Mouse (Mus musculus) left cerebral cortex, postnatal 36 days (tissue): ENCODE measurements around the gene Bgn. TPM values are rescaled to one million over a fixed set of nuclear protein-coding genes. Genes with fewer than 3 reads are reported as not detected.

Experiments
- DNase-seq, 2 experiments: peaks; one replicate each; pipeline ENCODE4 v3.0.0; 2021 to 2022; ENCODE audit warnings: low spot score in 2 of 2, mixed read lengths in 1 of 2
- intact Hi-C: fragments of 180-260 bp; cut with DNase I; formaldehyde crosslinking; loops from one replicate; pipeline ENCODE4 v1.15.1; 2025
- total RNA-seq, 2 experiments: library from RNA; stranded (reverse); gene quantifications; 2 replicates each; pipeline ENCODE4 v1.2.3; 2021

The Bgn gene
- 10 to 100 TPM; 15.2 to 19.5 TPM for total RNA-seq

DNA sequence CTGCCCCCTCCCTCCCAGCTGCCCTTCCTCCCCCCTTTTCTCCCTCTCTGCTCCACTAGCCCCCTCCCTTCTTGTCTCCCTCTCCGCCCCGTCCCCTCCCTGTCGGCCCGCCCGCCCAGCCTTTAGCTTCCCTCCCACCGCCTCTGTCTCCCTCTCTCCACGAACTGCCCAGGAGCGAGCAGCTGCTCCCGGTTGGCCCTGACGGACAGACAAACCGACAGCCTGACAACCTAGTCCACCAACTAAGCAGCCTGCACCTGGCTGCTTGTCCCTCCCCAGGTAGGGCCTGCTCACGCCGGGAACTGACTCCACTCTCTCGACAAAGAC lies at the start of gene Bgn:
TSS of gene Bgn (plus strand) at position 119 of the 327 bp plus-strand sequence.
- intact Hi-C loops: no loop called here
- DNase-seq: no peak

DNA sequence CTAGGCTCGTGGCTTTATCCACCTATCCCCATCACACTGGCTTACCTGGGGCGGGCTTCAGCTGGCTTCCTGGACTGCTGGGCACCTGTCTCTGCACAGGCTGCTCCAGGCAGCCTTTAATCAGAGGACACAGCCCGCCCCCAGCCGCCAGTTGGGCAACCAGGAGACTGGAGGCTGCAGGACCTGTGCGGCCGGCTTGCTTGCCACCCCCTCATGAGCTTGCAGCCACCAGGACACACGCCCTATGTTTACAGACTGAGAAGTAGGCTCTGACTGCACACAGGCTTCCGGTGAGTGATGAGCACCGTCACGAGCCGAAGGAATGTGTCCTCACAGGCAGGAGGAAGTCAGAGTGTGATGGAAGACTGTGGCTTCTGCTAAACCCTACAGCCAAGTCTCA lies 48.1 kb upstream of the Bgn start, which contains the start of gene Trex2:
TSS of gene Trex2 (minus strand) at position 93 of the 400 bp plus-strand sequence.
- no peak for DNase-seq
- intact Hi-C loops: no loop called here

DNA sequence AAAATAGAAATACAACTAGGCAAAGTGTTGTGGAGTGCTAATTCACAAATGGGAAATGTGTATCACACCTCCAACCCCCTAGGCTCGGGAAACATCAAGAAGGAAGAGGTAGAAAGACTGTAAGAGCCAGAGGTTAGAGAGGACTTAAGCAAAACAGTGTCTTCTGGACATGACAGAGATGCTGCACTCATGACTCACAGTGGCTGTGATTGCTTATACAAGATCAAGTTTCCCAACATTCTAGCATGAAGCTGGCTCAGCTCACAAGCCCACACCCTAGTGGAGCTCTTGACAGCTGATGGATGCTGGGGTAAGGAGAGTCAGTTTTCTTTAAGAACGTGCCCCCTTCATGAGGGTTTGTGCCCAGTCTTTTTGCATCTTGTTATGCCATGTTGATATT lies 42.0 kb upstream of the Bgn start:
- DNase-seq: no peak
- intact Hi-C loops: no loop called here

DNA sequence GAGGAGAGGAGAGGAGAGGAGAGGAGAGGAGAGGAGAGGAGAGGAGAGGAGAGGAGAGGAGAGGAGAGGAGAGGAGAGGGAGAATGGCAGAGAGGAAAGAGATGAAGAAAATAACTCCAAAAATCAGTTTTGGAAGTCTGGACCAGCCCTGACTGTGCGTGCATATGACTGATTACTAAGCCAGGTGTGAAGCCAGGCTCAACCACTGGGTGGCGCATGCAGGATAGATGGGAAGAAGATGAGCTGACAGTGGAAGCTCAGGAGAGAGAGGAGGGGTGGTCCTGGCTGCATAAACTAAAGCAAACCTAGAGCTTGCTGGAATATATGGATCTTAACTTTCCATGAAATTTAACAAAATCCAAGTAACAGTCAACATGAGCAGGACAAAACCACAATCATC lies 31.5 kb upstream of the Bgn start:
- peak; percentile 30 to 38 for DNase-seq
- intact Hi-C loops: no loop called here

DNA sequence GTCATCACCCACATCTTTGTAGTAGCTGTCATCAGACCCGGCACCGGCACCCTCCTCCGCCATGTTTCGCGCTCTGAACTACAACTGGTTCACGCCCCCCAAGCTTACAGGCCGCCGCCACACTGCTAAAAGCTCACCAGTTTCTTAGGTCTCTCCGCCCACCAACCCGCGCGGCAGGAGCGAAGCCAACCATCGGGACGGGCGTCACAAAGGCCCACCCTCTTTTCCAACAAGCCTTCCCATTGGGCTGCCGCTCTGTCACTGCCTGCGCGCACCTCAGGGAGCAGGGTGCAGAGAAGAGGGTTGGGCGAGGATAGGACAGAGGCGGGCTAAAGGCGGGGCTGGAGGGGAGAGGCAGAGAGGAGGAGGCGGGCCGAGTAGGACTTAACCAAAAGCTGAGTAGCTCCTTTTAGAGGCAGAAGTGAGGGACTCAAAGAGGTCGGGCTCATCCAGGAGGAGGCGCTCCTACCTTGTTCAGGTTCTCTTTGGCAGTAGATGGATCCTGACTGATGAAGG lies 24.5 kb upstream of the Bgn start, which contains the start of gene Haus7:
TSS of gene Haus7 (minus strand) at position 168 of the 516 bp plus-strand sequence.
- intact Hi-C loops: no loop called here
- peak; percentile 88 to 89 for DNase-seq

DNA sequence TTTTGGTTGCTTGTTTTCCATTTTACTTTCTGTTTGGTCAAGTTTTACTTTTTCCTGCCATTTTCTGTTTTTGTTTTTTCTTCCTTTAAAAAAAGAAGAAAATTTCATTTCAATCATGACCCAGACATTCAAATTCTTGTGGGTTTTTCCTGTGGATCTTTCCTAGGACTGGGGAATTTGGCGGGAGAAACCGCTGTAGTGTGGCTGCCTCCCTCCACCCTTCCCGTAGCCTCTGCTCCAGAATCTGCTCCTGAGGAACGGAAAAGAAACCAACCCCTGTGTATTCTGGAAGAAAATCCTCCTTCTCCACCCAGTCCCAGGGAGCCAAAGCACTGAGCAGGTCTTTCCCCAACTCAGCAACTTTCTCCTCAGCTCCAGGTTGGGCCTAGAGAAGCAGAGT lies 22.6 kb upstream of the Bgn start:
- DNase-seq: no peak
- intact Hi-C loops: no loop called here

DNA sequence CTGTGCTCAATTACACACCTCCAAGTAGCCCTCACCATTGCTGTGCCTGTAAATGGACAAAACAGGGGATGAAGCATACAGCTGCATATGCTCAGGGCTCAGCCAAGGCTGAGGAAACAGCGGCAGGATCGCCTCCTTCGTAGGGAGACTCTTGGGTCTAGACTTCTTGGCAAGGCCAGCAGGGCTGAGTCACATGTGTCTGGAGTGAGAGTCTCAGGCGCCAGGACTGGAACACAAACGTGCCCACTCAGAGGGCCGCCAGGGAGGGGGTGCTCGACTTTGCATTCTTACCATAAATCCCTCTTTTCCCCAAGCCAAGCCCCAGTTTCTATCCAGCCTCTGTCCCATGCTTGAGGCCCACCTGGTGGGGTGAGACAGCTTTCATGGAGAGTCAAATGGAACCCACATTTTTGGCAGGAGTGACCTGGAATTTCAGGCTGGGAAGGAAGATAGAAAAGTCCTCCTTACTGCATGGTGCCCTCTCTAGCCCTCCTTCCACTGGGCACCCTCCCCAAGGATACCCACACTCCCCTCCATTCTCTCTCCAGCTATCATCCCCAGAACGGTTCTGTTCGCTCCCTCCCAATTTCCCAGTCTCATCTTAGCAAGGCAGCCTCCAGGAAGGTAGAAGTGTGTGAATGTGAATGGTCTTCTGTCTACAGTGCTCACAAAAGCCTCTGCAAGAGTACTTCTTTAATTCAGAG lies 17.8 kb upstream of the Bgn start:
- intact Hi-C loops: no loop called here
- peak in 1 of 2 experiments; percentile 20 for DNase-seq

DNA sequence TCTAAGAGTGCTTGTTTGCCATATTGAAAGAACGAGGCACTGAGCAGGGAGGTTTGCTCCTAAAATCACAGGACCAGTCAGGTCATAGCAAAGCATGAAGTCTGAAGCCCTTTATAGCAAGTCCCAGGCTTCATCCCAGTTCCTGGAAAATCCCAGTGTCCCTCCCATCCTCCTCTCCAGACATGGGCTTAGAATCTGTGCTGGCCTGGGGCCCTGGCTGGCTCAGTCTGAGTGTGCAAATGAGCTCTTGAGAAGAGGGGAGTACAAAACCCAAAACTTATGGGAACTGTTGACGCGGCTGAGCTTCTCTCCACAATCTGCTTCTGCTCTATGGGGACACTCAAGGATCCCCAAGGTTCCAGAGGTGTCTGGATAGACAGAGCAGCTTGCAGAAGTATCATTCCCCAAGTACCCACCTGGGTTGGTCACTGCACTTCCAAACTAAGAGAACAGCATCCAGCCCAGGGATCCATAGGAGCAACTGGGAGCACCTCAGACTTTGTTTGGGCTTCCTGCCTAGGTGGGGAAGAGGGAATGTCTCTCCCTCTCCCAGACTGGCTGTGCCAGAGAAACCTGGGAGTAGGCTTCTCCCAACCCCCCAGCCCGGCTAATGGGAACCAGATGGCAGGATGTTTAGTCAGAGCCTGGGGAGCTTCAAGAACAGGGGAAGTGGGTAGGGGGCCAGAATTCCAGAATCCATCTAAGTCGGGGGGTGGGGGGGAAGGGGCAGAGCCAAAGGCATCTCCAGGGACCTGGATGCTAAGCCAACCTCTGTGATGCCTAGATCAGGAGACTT lies 15.8 kb upstream of the Bgn start:
- intact Hi-C loops: no loop called here
- no peak for DNase-seq

DNA sequence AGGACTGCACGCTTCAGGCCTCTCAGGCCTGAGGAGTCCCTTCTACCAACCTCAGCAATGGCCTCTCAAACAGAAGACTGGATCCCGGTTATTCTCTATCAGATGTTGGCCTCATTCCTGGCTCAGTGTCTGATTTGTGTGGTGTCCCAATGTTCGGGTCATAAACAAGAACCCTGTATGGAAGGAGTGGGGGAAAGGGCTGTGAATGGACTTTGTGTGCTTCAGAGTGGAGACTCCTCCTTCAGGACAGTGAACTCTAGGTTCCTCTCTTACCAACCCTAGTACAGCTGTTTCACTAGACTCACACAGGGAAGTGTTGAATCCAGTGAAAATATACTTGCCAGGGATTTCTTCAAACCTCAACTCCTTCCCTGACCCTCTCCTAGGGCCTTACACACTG lies 15.1 kb upstream of the Bgn start:
- DNase-seq: no peak
- intact Hi-C loops: no loop called here

DNA sequence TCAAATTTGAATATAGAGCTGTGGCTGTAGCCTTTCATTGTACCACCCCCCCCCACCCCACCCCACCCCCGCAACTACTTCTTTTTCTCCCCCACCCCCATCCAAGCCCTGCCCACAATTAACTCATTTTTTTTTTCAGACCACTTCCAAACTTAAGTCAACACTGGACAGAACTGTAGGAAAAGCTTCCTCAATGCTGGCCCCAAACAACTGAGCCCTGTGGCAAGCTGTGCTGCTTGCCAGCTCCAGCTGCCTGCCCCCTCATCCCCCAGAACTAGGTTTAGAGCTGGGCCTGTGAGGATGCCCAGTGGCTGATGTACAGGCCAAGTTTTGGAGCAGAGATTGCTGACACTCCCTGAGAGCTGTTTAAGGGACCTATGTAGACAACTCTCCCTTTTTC lies 14.7 kb upstream of the Bgn start:
- intact Hi-C loops: no loop called here
- DNase-seq: no peak

DNA sequence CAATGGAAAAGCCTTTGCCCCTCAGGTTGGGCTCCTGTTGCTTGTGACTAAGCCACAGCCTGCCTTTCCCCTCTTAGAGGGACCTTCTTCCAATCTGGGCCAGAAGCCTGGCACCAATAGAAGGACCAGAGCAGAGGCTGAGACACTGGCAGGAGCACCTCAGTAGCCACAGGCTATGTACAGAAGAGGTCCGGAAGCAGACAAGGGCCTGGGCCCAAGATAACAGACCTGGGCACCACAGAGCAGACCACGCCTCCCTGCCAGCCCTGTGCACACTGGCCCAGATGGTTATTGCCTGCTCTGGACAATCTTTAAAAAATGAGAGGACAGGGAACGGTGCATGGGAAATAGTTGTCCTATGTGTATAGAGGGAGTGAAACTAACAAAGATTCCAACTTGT lies 11.6 kb upstream of the Bgn start:
- intact Hi-C loops: no loop called here
- no peak for DNase-seq

DNA sequence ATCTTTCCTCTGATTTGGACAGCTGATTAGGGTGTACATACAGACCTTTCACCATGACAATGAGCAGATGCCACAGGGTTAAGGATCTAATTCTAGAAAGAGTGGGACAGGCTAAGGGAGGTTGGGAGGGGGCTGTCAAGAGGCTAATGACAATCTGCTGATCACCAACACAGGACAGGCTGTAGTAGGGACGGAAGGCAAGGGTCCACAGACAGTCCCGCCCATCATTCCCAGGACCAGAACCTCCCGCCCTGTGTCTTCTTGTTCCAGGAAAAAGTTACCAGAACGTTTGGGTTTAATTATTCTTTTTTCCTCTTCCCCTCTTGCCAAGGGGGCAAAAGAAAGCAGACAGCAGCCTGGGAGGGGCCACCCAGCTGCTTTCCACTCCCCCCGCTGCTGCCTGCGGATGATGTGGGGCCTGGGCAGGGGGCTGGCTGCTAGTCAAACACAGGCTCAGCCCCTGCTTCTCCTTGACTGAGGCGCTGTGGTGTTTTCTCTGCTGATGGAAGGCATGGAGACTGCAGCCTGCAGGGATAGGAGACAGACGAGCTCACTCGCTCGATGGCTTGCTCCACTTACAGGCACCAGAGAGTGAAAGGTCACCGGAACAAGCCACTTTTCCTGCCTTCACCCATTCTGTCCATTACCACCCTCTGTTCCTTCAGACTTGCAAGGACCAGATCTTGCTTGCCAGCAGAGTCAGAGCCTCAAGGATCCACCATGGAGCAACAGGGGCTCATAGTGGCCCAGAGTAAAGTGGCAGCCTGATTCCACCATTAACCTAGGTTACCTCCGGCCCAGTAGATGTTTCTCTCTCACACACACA lies 8.8 kb upstream of the Bgn start:
- DNase-seq: no peak
- intact Hi-C loops: no loop called here

DNA sequence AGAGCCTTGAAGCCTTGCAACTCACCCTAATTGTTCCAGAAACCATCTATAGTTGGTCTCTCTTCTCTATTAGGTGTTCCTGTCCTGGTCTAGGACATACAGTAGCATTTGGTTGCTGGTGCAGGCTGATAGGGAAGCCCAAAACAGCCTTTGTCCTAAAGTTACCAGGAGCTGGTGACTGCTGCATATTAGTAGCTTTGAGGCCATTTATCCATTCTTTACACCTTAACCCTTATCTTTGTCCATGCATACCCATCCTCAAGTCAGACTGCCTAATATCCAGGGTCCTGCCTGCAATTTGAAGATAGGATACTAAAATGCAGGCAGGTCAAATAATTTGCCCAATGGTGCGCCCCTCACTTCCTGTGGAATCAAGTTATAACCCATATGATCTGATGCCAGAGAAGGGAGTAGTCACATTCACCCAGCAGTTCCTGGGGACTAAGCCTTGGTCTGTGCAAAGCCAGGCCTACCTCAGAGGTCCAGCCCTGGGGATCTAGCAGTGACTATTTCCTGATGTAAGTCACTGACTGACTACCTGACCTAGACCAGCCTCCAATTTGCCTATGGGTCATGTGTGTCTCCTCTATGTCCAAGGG lies 7.6 kb upstream of the Bgn start:
- intact Hi-C loops: no loop called here
- DNase-seq: no peak

DNA sequence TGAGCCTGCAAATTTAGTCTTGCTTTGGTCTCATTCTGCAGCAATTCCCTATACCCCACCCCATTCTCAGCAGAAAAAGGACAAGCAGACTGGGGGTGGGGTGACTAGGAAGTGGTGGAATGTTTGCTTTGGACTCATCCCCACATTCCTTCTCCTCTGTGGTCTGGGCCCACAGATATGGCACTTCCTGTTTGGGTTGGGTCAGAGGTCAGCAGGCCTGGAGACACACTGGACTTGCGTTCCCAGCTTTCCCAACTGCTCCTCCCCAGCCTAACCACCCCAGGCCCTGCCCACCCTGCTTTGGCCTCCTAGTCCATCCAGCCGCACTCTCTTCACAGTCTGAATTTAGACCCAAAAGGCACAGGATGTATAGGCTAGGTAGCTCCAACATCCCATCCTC lies 6.8 kb upstream of the Bgn start:
- DNase-seq: no peak
- intact Hi-C loops: no loop called here

DNA sequence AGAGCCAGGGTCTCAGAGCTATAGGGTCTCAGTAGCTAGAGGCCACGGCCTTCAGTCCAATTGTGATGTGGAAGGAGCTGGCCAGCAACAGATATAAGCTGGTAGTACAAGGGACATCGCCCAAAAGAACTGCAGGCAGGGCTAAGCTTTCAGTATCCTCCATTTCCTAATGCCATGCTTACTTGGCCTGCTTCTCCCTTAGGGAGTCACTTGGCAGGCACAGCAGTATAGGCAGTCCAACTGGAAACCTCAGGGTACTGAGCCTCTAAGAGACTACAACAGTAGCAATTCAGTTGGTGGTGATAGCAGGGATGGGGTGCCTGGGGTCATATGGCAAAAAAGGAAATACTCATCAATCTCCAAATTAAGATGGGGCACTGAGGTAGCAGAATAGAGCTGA lies 5.9 kb upstream of the Bgn start:
- DNase-seq: no peak
- intact Hi-C loops: no loop called here

DNA sequence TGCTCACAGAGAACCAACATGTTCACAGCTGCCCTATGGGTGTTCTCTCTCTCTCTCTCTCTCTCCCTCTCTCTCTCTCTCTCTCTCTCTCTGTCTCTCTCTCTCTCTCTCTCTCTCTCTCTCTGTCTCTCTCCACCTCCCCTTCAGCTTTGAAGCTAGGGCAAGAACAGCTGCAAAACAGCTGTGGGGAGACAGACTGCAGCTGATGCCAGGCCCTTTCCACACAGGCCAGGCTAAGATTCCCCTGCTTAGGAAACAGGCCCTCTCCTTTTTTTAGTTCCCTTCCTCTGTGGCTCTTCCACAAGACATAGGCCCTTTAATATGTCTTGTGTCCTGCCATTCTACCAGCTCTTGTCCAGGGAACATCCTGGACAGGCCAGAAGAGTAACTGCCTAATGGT lies 3.7 kb upstream of the Bgn start:
- intact Hi-C loops: no loop called here

DNA sequence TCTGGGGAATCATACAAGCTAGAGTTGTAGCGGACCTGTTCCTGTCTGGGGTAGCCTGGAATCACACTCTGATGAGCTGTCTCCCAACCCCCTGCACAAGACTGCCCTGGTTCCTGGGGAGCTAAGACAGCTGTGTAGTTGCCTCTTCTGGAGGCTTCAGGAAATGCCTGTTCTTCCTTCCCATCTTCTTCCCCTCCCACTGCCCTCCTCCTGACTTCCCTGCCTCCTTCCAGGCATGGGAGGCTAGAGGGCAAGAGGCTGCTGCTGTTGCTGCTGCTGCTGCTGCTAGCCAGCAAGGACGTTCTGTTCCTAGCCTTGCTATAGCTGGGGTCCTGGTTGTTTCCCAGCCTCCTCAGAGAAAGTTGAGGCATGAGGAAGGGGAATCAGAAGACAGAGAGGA lies 3.1 kb upstream of the Bgn start:
- no peak for DNase-seq
- intact Hi-C loops: no loop called here

More for the DNA sequence above, 3.7 kb upstream of the Bgn start:
- no peak for DNase-seq

DNA sequence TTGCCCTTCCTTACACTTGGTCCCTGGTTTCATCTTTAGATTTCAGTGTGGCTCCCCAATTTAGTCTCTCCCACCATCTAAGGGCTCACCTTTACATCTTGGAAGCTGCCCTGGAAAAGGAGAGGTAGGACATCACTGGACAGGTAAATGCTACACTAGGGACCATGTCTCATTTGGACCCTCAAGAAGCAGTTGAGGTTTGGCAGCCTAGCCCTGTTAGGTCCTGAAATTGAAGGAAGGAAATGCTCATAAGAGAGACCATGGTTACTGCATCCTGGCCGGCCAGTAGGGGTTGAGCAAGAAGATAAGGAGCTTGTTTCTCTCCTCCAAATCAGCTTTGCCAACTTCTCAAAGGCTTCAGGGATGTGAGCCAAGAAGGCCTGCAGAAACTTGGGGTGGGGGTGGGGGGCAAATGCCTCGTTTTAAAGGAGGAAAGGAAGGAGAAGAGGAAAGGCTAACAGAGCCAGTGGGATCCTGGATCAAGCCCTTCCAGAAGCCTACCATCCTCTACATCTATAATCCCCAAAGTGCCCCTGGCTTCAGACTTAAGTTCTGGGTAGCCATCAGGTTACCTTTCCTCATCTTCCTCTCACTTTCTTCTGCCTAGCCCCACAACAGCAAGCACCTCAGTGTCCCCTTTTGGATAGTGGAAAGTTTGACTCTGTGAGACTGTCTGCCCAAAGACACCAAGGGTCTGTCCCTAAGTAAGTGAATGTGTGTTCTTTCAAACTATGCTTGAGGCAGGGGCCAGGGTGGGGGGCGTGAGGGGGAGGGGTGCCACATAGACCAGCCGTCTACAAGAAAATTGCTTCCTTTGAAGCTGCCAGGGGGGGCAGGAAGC lies 539 bp upstream of the Bgn start:
- DNase-seq: no peak
- intact Hi-C loops: no loop called here

DNA sequence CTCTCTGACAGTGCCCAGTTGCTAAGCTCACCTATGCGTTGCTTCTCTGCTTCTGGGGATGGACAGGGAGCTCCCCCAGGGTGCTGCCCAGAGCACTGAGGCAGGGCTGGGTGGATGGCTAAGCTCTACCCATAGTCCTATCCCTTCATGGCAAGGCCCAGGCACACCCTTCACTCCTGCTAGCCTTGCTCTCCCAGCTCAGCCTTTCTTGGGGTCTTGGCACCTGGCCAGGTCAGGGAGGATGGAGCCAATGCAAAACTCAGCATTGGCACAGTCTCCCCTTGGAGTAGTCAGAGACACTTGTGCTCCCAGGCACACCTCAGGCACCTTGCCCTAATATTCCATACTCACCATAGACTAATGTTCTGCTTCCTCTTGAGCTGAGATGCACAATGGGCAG lies 674 bp downstream of the Bgn start:
- no peak for DNase-seq
- intact Hi-C loops: no loop called here
